Mouse (Mus musculus) R1 (cell line): ENCODE measurements around the gene Cyp2d22.
"Not testable (repeated sequence)": the region's sequence is repeated elsewhere in the genome, so short reads cannot be mapped to it uniquely, and the experiment has no call there.

ENCODE experiments used
- DNase-seq: peaks from one replicate; pipeline ENCODE4 v3.0.0-alpha.2; 2018; ENCODE audit warnings: low read depth, low spot score

Cyp2d22 gene

GRCm38 (mm10) chr15:82379871-82380713 is at the start of gene Cyp2d22:
Cyp2d22 (minus strand) TSS chr15:82380260.
- peak; percentile 48 for DNase-seq

- DNase-seq, result no peak
Measured at GRCm38 (mm10) chr15:82423471-82423870, 43.4 kb upstream of the Cyp2d22 start.

DNA sequence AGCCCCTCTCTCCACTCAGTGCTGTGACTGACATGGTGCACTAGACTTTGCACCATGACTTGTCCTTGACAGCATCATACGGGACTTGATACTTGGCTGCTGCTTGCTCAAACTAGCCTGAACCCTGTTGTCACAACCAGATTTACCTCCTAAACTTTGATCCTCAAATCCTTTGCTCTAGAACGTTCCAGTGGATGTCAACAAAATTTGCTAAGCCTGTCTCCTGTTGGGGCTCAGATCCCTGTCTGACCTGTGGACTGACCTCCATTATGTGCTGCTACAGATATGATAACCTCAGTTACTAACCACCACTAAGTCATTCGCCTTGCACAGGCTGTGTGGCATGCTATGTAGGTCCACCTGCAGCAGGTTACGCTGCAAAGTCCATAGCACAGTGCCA is 42.9 kb upstream of the Cyp2d22 start:
- DNase-seq, result no peak

- DNase-seq, result no peak
Measured at GRCm38 (mm10) chr15:82418616-82419015, 38.6 kb upstream of the Cyp2d22 start.

DNA sequence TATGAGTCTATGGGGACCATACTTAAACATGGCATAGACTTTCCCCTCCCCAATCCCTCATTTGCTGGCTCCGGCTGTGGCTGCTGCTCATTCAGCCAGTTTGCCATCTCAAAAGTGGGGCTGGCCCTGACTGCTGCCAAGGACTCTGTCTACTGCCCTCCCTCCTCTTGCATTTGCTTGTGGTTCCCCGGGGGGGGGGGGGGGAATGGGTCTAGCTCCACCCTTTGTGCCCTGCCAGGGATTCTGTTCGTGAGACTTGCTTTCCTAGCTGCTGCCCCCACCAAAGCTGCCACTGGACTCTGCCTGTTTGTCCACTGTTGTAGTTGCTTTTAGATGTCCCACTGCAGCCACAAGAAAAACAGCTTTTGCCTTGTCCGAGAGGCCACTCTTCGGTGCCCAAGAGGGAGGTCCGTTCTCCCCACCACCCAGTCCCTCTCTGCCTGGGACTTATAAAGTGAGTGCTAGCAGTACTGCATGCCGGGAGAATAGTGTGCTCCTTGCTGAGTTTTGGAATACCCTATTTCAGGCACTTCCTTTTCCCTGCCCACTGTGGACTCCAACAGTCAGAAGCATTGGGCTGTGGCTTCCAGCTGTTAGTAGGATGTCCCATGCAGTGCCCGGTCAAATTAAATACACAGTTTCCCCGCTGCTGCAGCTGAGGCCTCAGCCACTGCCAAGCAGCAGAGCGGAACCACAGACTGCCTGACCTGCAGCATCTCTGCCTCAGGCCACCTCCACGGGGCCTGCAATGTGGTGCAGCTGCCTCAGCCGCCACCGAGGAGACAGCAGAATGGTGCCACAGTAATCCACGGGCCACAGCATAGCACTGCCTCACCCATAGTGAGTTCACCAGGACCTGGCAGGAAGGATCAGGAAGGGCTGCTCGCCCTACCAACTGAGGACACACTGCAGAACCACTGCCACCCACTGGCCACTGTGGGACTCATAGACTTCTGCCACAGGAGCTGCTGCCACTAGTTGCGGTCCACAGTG is 37.0 kb upstream of the Cyp2d22 start:
- peak; percentile 59 for DNase-seq

- no peak for DNase-seq
Measured at GRCm38 (mm10) chr15:82407536-82407935, 27.5 kb upstream of the Cyp2d22 start.

GRCm38 (mm10) chr15:82406981-82407380 is 26.9 kb upstream of the Cyp2d22 start, which contains the start of gene Cyp2d10:
Cyp2d10 (minus strand) TSS chr15:82407195.
- no peak for DNase-seq

DNA sequence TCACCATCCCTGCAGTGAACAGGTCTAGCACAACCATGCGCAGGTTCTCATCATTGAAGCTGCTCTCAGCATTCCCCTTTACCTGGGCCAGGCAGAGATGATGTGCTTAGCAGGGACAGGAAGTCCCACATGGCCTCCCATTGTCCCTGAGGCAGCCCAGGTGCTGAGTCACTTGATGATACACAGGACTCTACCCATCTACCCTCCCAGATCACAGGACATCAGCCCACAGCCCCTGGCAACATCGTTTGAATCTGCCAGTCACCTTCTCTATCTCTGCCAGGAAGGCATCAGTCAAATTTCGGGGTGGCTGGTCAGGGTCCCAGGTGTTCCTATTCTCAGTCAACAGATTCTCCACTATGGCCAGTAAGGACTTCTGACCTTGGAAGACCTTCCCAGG is 24.1 kb upstream of the Cyp2d22 start:
- no peak for DNase-seq

DNA sequence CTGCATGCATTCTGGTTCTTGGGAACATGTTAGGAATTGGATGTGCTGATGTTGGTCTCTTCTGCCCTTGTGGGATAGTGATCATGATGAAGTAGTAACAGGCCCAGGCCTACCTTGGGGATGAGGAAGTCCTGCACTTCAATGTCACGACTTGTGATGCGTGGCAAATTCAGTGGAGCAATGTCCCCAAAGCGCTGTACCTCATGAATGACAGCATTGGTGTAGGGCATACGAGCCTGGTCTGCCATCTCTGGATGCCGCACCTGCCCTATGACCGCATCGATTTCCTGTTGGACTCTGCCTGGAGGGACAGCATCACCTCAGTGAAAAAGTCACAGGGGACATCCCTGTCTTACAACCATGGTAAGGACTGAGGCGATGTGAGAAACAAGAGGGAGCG is 23.5 kb upstream of the Cyp2d22 start:
- no peak for DNase-seq

GRCm38 (mm10) chr15:82402741-82403140 is 22.7 kb upstream of the Cyp2d22 start:
- no peak for DNase-seq

DNA sequence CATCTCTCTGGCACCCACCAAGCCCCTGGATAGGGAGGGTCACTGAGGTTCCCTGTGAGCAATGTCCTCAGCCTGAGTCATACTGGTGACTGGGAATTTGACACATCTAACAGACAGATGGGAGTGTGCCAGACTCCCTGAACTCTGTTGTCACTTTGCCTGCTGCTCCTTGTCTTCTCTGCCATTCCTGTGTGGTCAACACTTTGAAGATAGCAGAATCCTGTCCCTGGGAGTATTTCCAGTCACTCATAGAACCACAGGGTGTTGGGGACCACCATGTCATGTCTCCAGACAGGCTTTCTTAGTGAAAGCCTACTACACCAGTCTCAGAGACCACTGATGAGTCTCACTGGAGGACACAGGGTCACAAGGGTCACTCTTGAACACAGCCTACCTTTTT is 22.0 kb upstream of the Cyp2d22 start:
- DNase-seq, result no peak

GRCm38 (mm10) chr15:82401516-82401915 is 21.5 kb upstream of the Cyp2d22 start:
- no peak for DNase-seq

DNA sequence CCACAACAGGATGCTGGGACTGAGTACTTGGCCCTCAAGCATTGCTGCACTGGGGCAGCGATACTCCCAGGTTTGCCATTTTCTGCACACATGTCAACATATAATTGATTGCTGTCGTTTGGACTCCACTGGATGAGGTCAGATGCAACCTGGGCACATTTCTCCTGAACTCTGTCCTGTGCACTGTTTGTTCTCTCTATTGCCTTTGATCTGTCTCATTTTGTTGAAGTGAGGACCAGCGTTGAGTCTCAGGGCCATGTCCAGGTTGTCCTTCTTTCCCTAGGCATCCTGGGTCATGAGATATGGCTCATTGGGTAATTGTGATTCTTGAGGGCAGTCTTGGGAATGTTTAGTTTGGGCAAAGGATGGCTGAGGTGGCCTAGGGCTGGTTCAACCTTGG is 15.9 kb upstream of the Cyp2d22 start:
- not testable (repeated sequence) for DNase-seq

DNA sequence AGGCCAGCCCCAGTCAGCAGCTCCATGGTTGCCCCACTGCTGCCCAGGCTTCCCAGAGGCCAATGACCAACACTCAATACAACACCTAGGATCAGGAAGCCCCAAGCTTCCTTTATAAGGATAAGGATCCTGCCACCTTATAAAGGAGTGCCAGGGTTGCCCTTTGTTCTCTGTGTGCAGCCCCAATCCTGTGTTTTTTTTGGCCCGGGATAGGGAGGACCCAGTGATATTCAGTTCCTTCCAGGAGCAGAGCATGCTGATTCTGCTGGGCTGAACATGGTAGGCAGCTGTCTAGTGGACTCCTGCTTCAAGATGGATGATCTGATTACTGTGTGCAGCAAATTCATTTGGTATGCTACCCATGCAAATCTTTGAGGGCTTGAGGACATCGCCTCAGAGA is 13.9 kb upstream of the Cyp2d22 start, which contains the start of gene Cyp2d11:
TSS of gene Cyp2d11 (minus strand) at position 101 of the 400 bp plus-strand sequence.
- DNase-seq, result not testable (repeated sequence)

DNA sequence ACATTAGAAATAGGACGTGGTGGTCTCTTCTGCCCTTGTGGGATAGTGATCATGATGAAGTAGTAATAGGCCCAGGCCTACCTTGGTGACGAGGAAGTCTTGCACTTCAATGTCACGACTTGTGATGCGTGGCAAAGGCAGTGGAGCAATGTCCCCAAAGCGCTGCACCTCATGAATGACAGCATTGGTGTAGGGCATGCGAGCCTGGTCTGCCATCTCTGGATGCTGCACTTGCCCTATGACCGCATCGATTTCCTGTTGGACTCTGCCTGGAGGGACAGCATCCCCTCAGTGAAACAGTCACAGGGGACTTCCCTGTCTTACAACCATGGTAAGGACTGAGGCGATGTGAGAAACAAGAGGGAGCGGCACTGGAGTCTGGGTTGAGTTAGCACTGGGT is 9.9 kb upstream of the Cyp2d22 start:
- not testable (repeated sequence) for DNase-seq

GRCm38 (mm10) chr15:82385729-82386128 is 5.7 kb upstream of the Cyp2d22 start:
- DNase-seq, result no peak

DNA sequence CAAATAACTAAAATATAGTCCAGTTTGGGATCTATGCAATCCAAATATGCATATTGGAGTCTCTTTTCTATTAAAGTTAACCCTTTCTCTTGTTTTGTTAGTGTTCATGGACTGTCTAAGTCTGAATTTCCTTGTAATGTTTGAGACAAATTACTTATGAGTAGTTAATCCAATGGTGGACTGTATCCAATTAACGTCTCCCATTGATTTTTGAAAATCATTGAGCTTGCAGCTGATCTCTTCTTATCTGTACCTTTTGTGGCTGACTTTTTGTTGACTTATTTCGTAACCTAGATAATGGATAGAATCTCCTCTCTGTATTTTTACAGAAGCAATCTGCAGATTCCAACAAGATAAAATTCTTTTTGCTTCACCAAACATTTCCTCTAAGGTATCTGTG is 2.4 kb upstream of the Cyp2d22 start:
- DNase-seq, result no peak

GRCm38 (mm10) chr15:82380714-82381062 is 628 bp upstream of the Cyp2d22 start:
- no peak for DNase-seq

- no peak for DNase-seq
Measured at GRCm38 (mm10) chr15:82379511-82379870, 569 bp downstream of the Cyp2d22 start.

DNA sequence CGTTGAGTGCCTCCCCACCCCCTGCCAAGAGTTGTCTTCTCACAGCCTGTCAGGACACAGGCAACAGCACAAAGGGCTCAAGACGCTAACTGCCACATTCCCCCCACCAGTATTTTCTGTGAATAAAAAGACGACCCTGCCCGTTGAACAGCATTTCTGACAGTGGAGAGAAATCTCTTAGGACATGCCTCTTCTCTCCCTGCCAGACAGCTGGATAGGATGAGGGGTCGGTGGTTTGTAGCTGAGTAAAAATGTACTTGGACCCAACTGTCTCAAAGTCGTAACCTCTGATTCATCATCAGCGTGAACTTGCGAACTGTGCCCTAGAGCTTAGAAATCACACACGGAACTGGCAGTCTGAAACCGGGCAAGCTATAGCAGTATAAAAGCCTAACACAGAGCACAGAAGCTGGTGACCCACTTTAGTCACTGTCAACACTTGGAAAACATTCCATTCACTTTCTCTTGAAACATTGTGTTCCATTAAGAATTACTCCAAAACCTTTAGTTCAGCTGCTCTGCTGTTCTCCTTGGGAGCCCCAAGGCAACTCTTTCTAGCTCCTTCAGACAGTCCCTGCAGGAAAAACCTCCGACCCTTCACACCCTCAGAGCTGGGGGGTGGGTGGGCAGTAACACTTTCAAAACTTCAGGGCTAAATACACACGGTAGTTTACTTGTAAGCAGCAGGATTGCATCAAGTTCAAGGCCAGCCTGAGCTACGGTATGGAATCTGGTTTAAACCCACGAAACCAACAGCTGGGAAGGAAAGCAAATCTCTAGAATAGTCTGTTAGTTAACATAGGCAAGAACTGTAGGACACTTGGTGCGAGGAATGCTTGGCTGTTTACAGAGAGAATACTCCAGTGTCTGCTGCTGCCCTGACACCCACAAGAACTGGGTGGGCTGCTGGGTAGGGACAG is 1.5 kb downstream of the Cyp2d22 start:
- no peak for DNase-seq

- DNase-seq, result no peak
Measured at GRCm38 (mm10) chr15:82377701-82378100, 2.4 kb downstream of the Cyp2d22 start.
